Mouse (Mus musculus): ENCODE measurements around the gene Prkci.

Gene Prkci

GRCm38 (mm10) chr3:31088789-31089775 lies 93.5 kb downstream of the Prkci start:
- no peak for DNase-seq (ENCODE audit: low spot score)

GRCm38 (mm10) chr3:31089956-31090355 lies 94.4 kb downstream of the Prkci start:
- DNase-seq (ENCODE audit: low spot score): no peak

DNA sequence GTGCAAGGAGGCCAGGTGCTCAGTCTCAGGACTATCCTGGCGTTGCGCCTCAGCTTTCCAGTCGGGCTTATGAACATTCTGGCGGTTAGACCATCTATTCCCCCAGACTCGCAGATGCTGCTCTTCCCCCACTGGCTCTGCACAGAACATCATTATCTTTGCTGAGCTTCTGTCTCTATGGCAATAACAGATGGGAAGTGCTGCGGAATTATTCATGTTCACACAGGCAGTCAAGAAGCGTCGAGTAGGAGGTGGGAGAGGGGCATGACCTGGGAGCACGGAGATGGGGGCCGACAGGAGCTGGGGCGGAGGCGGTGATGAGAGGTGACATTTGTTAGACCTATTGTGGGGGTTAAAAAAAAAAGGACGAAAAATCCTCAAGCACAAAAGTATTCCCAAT lies 97.6 kb downstream of the Prkci start:
- DNase-seq (ENCODE audit: low spot score): peak; percentile 82

GRCm38 (mm10) chr3:31093627-31094351 lies 98.2 kb downstream of the Prkci start:
- peak; percentile 75 for DNase-seq (ENCODE audit: low spot score)

GRCm38 (mm10) chr3:31094531-31095178 lies 99.1 kb downstream of the Prkci start, which contains the start of gene Skil:
TSS of gene Skil (plus strand) at chr3:31095058.
- DNase-seq (ENCODE audit: low spot score): peak; percentile 97

- peak; percentile 51 for DNase-seq (ENCODE audit: low spot score)
Measured at GRCm38 (mm10) chr3:31095179-31095490, 99.6 kb downstream of the Prkci start.

DNA sequence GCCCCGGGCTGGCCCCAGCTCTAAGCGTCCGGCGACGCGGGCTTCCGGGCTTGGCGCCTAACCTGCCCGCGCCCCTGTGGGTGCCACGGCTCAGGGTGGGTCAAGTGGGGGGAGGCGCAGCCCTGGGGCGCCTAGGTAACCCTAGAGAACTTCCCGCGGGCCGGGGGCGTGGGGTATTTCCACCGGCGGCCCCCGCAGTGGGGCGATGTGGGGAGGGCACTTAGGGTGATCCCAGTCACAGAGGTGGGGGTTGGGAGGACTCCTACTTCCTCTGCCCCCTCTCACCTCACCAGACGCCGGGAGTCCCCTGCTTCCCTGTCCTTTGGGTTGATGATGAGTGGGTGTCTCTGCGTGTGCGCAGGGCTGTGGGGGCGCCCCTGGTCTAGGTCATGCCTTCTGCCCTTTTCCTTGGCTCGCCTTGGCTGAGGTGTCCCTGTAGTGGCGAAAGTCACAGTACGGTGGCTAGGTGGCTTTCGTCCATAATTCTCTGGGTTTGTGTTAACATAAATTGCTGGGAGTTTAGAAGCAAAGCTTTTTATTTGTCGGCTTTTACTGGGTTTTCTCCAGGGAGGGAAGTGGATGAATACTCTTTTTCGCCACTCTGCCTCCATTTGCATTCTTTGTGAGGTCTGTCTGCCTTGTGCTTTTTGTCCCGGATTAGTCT lies 100.1 kb downstream of the Prkci start:
- DNase-seq (ENCODE audit: low spot score): peak; percentile 69

- peak; percentile 18 for DNase-seq (ENCODE audit: low spot score)
Measured at GRCm38 (mm10) chr3:31096155-31097101, 100.9 kb downstream of the Prkci start.

DNA sequence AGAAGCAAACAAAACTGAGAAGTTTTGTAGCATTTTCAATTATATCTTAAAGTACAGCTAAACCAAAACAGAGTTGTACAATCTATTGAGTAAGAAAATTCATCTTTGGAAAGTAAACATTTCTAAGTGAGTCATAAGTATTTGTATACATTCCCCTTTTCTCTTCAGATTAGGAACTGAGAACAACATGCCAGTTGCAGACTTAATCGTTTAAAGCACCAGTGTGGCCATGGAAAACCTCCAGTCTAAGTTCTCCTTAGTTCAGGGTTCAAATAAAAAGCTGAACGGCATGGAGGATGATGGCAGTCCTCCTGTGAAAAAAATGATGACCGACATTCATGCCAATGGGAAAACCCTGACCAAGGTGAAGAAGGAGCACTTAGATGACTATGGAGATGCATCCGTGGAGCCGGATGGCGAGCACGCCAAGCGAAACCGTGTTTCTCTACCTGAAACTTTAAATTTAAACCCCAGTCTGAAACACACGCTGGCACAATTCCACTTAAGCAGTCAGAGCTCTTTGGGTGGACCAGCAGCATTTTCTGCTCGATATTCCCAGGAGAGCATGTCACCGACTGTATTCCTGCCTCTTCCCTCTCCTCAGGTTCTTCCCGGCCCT lies 101.7 kb downstream of the Prkci start:
- no peak for DNase-seq (ENCODE audit: low spot score)

DNA sequence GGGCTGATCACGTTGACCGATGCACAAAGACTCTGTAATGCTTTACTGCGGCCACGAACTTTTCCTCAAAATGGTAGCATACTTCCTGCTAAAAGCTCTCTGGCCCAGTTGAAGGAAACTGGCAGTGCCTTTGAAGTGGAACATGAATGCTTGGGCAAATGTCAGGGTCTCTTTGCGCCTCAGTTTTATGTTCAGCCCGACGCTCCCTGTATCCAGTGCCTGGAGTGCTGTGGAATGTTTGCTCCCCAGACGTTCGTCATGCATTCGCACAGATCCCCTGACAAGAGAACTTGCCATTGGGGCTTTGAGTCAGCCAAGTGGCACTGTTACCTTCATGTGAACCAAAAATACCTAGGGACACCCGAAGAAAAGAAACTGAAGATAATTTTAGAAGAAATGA lies 102.4 kb downstream of the Prkci start:
- DNase-seq (ENCODE audit: low spot score): peak; percentile 18

GRCm38 (mm10) chr3:31098556-31098955 lies 103.0 kb downstream of the Prkci start:
- DNase-seq (ENCODE audit: low spot score): no peak

GRCm38 (mm10) chr3:31100026-31100425 lies 104.5 kb downstream of the Prkci start:
- no peak for DNase-seq (ENCODE audit: low spot score)

DNA sequence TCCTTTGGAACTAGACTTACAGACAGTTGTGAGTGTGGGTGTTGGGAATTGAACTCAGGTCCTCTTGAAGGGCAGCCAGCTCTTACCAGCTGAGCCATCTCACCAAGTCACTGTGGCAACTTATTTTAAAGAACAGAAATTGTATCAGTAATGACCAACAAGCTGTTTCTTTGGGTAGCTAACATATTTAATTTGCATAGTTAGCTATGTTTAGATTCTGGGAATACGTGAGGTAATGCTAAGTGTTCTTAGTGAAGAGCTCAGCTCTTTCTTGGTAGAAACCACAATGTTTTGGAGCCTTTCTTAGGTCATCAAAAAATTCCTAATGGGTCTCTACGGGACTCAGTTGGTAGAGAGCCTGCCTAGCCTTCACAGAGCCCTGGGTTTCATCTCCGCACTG lies 105.3 kb downstream of the Prkci start:
- no peak for DNase-seq (ENCODE audit: low spot score)
